Mouse (Mus musculus): ENCODE results near the gene Gm49359.
"Not testable (repeated sequence)": the region's sequence is repeated elsewhere in the genome, so short reads cannot be mapped to it uniquely, and the experiment has no call there.

Gene Gm49359

GRCm38 (mm10) chr13:62466424-62467334 is at the start of gene Gm49359:
Gene Gm49359, minus strand, starts transcription at chr13:62466832.
- CTCF ChIA-PET = interaction anchor here in 1 of 4 experiments (1.1 kb wide), 1 partner anchor 390 kb away, joined by 7 read pairs; no protein-coding TSS in a partner anchor
- POLR2A ChIA-PET = interaction anchor here in 3 of 4 experiments (0.7 to 1.0 kb wide), 4 partner anchors 18 to 390 kb away, joined by 3 to 5 read pairs (median 3); no protein-coding TSS in a partner anchor

- ChIA-PET POLR2A (interaction anchor here in 3 of 4 experiments (0.6 to 2.0 kb wide), 8 partner anchors 12 to 328 kb away, joined by 3 to 31 read pairs (median 4); partner anchors contain the start of genes Gm49359 (in 1 of the 3) and Zfp935 (in 1 of the 3)), CTCF (interaction anchor here in 1 of 4 experiments (0.6 kb wide), 1 partner anchor 53 kb away, joined by 3 read pairs; no protein-coding TSS in a partner anchor)
These were observed 44.2 kb upstream of the Gm49359 start for GRCm38 (mm10) chr13:62510641-62511420.

- CTCF ChIA-PET, POLR2A ChIA-PET: not testable (repeated sequence)
These were observed 6.0 kb upstream of the Gm49359 start for GRCm38 (mm10) chr13:62472661-62473060.

GRCm38 (mm10) chr13:62469947-62470346 is 3.3 kb upstream of the Gm49359 start:
- POLR2A ChIA-PET = not testable (repeated sequence)
- CTCF ChIA-PET = interaction anchor here in 1 of 4 experiments (0.6 to 0.7 kb wide), 2 partner anchors 383 to 574 kb away, joined by 4 to 6 read pairs; no protein-coding TSS in a partner anchor
